Mouse (Mus musculus): ENCODE results near the gene Gm4707. TPM values are rescaled to one million over a fixed set of nuclear protein-coding genes. Genes with fewer than 3 reads are reported as not detected.

Gene Gm4707
- polyA plus RNA-seq (2014; fragmentation: Nextera tagmentation; extraction: Ambion mirVana), result 4.2 and 4.3 TPM in 2 replicates

GRCm38 (mm10) chr17:71459818-71460217 lies at the start of gene Gm4707:
TSS of gene Gm4707 (minus strand) at chr17:71459918.
- no peak within 1 kb of the TSS for H3K27ac ChIP-seq (ENCODE audit: low read depth)
- WGBS, result 98% methylated on average over 2 of the region's 2 CpGs
- ATAC-seq (replicated peaks; ENCODE audit: low FRiP score, low TSS enrichment, low read depth) (no peak), DNase-seq (ENCODE audit: low spot score) (no peak)
- peaks cover 68% of the 10 kb centered on the region for H3K36me3 ChIP-seq (ENCODE audit: control insufficient read depth, insufficient read depth, low read length)
- no peak within 1 kb of the TSS for H3K9ac ChIP-seq (ENCODE audit: low read length)
- no peak within 1 kb of the TSS for H3K4me3 ChIP-seq (ENCODE audit: low read depth, low read length)
- no peaks in the 10 kb centered on the region for H3K27me3 ChIP-seq (replicated peaks; ENCODE audit: control insufficient read depth, insufficient read depth, low read length)
- no peak within 1 kb of the TSS for H3K4me2 ChIP-seq (ENCODE audit: low read length)
- H3K9me3 ChIP-seq (ENCODE audit: control insufficient read depth, low read length), result no peaks in the 10 kb centered on the region
- no peaks in the 10 kb centered on the region for H3K4me1 ChIP-seq (replicated peaks; ENCODE audit: control insufficient read depth, insufficient read depth, low read length)

GRCm38 (mm10) chr17:71506832-71507231 lies 47.1 kb upstream of the Gm4707 start:
- H3K9me3 ChIP-seq (ENCODE audit: control insufficient read depth, low read length), result no peaks in the 10 kb centered on the region
- H3K4me1 ChIP-seq (replicated peaks; ENCODE audit: control insufficient read depth, insufficient read depth, low read length), result no peaks in the 10 kb centered on the region
- H3K9ac ChIP-seq (ENCODE audit: low read length), result no peak overlapping the region
- no peak overlapping the region for H3K4me3 ChIP-seq (ENCODE audit: low read depth, low read length)
- 88% methylated on average over 8 of the region's 8 CpGs for WGBS
- no peak for DNase-seq (ENCODE audit: low spot score)
- H3K4me2 ChIP-seq (ENCODE audit: low read length), result no peak overlapping the region
- ATAC-seq (replicated peaks; ENCODE audit: low FRiP score, low TSS enrichment, low read depth), result no peak
- peaks cover 83% of the 10 kb centered on the region for H3K36me3 ChIP-seq (ENCODE audit: control insufficient read depth, insufficient read depth, low read length)
- H3K27me3 ChIP-seq (replicated peaks; ENCODE audit: control insufficient read depth, insufficient read depth, low read length), result no peaks in the 10 kb centered on the region
- H3K27ac ChIP-seq (ENCODE audit: low read depth), result no peak overlapping the region

- ATAC-seq (replicated peaks; ENCODE audit: low FRiP score, low TSS enrichment, low read depth) (no peak), DNase-seq (ENCODE audit: low spot score) (no peak)
- H3K36me3 ChIP-seq (ENCODE audit: control insufficient read depth, insufficient read depth, low read length), result peaks cover 57% of the 10 kb centered on the region
- H3K4me2 ChIP-seq (ENCODE audit: low read length), result no peak overlapping the region
- no peaks in the 10 kb centered on the region for H3K9me3 ChIP-seq (ENCODE audit: control insufficient read depth, low read length)
- H3K4me1 ChIP-seq (replicated peaks; ENCODE audit: control insufficient read depth, insufficient read depth, low read length), result no peaks in the 10 kb centered on the region
- WGBS, result 93% methylated on average over 4 of the region's 4 CpGs
- no peak overlapping the region for H3K4me3 ChIP-seq (ENCODE audit: low read depth, low read length)
- H3K27ac ChIP-seq (ENCODE audit: low read depth), result no peak overlapping the region
- no peaks in the 10 kb centered on the region for H3K27me3 ChIP-seq (replicated peaks; ENCODE audit: control insufficient read depth, insufficient read depth, low read length)
- H3K9ac ChIP-seq (ENCODE audit: low read length), result no peak overlapping the region
These were observed 36.1 kb upstream of the Gm4707 start for GRCm38 (mm10) chr17:71495784-71496183.

GRCm38 (mm10) chr17:71491332-71491686 lies 31.6 kb upstream of the Gm4707 start:
- no peak overlapping the region for H3K9ac ChIP-seq (ENCODE audit: low read length)

GRCm38 (mm10) chr17:71490666-71491331 lies 31.1 kb upstream of the Gm4707 start:
- 67% methylated on average over 9 of the region's 9 CpGs for WGBS
- peaks cover 8% of the 10 kb centered on the region for H3K4me1 ChIP-seq (replicated peaks; ENCODE audit: control insufficient read depth, insufficient read depth, low read length)
- no peak overlapping the region for H3K9ac ChIP-seq (ENCODE audit: low read length)
- no peaks in the 10 kb centered on the region for H3K27me3 ChIP-seq (replicated peaks; ENCODE audit: control insufficient read depth, insufficient read depth, low read length)
- H3K27ac ChIP-seq (ENCODE audit: low read depth), result no peak overlapping the region
- ATAC-seq (replicated peaks; ENCODE audit: low FRiP score, low TSS enrichment, low read depth), result no peak
- no peak for DNase-seq (ENCODE audit: low spot score)
- H3K4me2 ChIP-seq (ENCODE audit: low read length), result no peak overlapping the region
- no peaks in the 10 kb centered on the region for H3K9me3 ChIP-seq (ENCODE audit: control insufficient read depth, low read length)
- no peak overlapping the region for H3K4me3 ChIP-seq (ENCODE audit: low read depth, low read length)
- peaks cover 13% of the 10 kb centered on the region for H3K36me3 ChIP-seq (ENCODE audit: control insufficient read depth, insufficient read depth, low read length)

More at GRCm38 (mm10) chr17:71491332-71491686, 31.6 kb upstream of the Gm4707 start:
- Histone ChIP-seq H3K27ac (ENCODE audit: low read depth) (no peak overlapping the region), H3K4me1 (replicated peaks; ENCODE audit: control insufficient read depth, insufficient read depth, low read length) (0 out of 2 replicates have a peak, but pooled peaks cover 4% of the 10 kb centered on the region), H3K4me2 (ENCODE audit: low read length) (no peak overlapping the region), H3K9me3 (ENCODE audit: control insufficient read depth, low read length) (no peaks in the 10 kb centered on the region), H3K4me3 (ENCODE audit: low read depth, low read length) (no peak overlapping the region), H3K36me3 (ENCODE audit: control insufficient read depth, insufficient read depth, low read length) (peaks cover 17% of the 10 kb centered on the region), H3K27me3 (replicated peaks; ENCODE audit: control insufficient read depth, insufficient read depth, low read length) (no peaks in the 10 kb centered on the region)
- ATAC-seq (replicated peaks; ENCODE audit: low FRiP score, low TSS enrichment, low read depth) (no peak), DNase-seq (ENCODE audit: low spot score) (no peak)
- 28% methylated on average over 4 of the region's 4 CpGs for WGBS

GRCm38 (mm10) chr17:71489703-71490461 lies 30.2 kb upstream of the Gm4707 start:
- H3K9ac ChIP-seq (ENCODE audit: low read length), result no peak overlapping the region
- H3K27ac ChIP-seq (ENCODE audit: low read depth), result no peak overlapping the region
- H3K4me2 ChIP-seq (ENCODE audit: low read length), result no peak overlapping the region
- peaks cover 4% of the 10 kb centered on the region for H3K36me3 ChIP-seq (ENCODE audit: control insufficient read depth, insufficient read depth, low read length)
- 80% methylated on average over 9 of the region's 9 CpGs for WGBS
- no peaks in the 10 kb centered on the region for H3K9me3 ChIP-seq (ENCODE audit: control insufficient read depth, low read length)
- H3K27me3 ChIP-seq (replicated peaks; ENCODE audit: control insufficient read depth, insufficient read depth, low read length), result no peaks in the 10 kb centered on the region
- no peak overlapping the region for H3K4me3 ChIP-seq (ENCODE audit: low read depth, low read length)
- ATAC-seq (replicated peaks; ENCODE audit: low FRiP score, low TSS enrichment, low read depth) (no peak), DNase-seq (ENCODE audit: low spot score) (no peak)
- H3K4me1 ChIP-seq (replicated peaks; ENCODE audit: control insufficient read depth, insufficient read depth, low read length), result peaks cover 8% of the 10 kb centered on the region

GRCm38 (mm10) chr17:71486231-71486851 lies 26.6 kb upstream of the Gm4707 start:
- H3K27ac ChIP-seq (ENCODE audit: low read depth), result peak overlapping the region; percentile 20; the same call in 1 of the 2 replicates
- no peak overlapping the region for H3K4me3 ChIP-seq (ENCODE audit: low read depth, low read length)
- H3K4me1 ChIP-seq (replicated peaks; ENCODE audit: control insufficient read depth, insufficient read depth, low read length), result peaks cover 8% of the 10 kb centered on the region
- ATAC-seq (replicated peaks; ENCODE audit: low FRiP score, low TSS enrichment, low read depth) (no peak), DNase-seq (ENCODE audit: low spot score) (no peak)
- WGBS, result 24% methylated on average over 8 of the region's 8 CpGs
- H3K4me2 ChIP-seq (ENCODE audit: low read length), result peak overlapping the region; percentile 8; the same call in 1 of the 2 replicates
- no peaks in the 10 kb centered on the region for H3K36me3 ChIP-seq (ENCODE audit: control insufficient read depth, insufficient read depth, low read length)
- H3K27me3 ChIP-seq (replicated peaks; ENCODE audit: control insufficient read depth, insufficient read depth, low read length), result no peaks in the 10 kb centered on the region
- 0 out of 2 replicates have a peak overlapping the region, but pooled peaks have one; percentile 10 for H3K9ac ChIP-seq (ENCODE audit: low read length)
- H3K9me3 ChIP-seq (ENCODE audit: control insufficient read depth, low read length), result no peaks in the 10 kb centered on the region

GRCm38 (mm10) chr17:71485791-71486230 lies 26.1 kb upstream of the Gm4707 start:
- Histone ChIP-seq H3K9me3 (ENCODE audit: control insufficient read depth, low read length) (no peaks in the 10 kb centered on the region), H3K36me3 (ENCODE audit: control insufficient read depth, insufficient read depth, low read length) (no peaks in the 10 kb centered on the region), H3K27ac (ENCODE audit: low read depth) (peak overlapping the region; percentile 20; the same call in 1 of the 2 replicates), H3K4me2 (ENCODE audit: low read length) (peak overlapping the region; percentile 8; the same call in 1 of the 2 replicates), H3K4me1 (replicated peaks; ENCODE audit: control insufficient read depth, insufficient read depth, low read length) (peaks cover 8% of the 10 kb centered on the region), H3K4me3 (ENCODE audit: low read depth, low read length) (no peak overlapping the region), H3K9ac (ENCODE audit: low read length) (no peak overlapping the region), H3K27me3 (replicated peaks; ENCODE audit: control insufficient read depth, insufficient read depth, low read length) (no peaks in the 10 kb centered on the region)
- DNase-seq (ENCODE audit: low spot score) (no peak), ATAC-seq (replicated peaks; ENCODE audit: low FRiP score, low TSS enrichment, low read depth) (no peak)
- 57% methylated on average over 12 of the region's 12 CpGs for WGBS
